Mouse (Mus musculus): ENCODE measurements around the gene Gm44579.

DNA sequence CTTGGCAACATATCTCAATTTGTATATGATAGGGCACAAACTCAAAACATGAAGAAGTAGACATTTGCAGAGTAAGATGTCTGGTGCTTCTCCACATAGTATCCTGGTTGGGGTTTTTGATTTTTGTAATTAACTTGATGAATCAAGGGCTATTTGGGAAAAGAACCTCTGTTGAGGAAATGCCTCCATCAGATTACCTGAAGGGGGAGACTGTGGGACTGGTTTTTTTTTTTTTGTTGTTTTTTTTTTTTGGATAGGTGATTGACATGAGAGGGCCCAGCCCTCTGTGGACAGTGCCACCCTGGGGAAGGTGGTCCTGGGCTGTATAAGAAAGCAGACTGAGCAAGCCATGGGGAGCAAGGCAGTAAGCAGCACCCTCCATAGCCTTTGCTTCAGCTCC is 1.6 kb upstream of the Gm44579 start:
- TF ChIP-seq CTCF (IDR thresholded peaks at IDR 0.05) (no peak), EP300 (IDR thresholded peaks at IDR 0.05) (no peak)

Measured in lung, postnatal 0 days (tissue).